Mouse (Mus musculus) testis, adult 2 months (tissue): ENCODE measurements at regions not wholly inside any gene's neighbourhood (a gene's known extent, or its start where the extent isn't known, plus 50 kb on each side); places are given as distances from the start of the nearest gene placed in this dataset.

Source experiments
- CTCF ChIP-seq: fragments of 200-500 bp; IDR thresholded peaks from 2 replicates; pipeline ENCODE4 v1.5.1; 2012; ENCODE audit warnings: low read depth, mild to moderate bottlenecking, inconsistent platforms, low read length, moderate library complexity; ENCODE audit not compliant: control insufficient read depth, insufficient read depth, insufficient replicate concordance
- POLR2A ChIP-seq: fragments of 200-500 bp; IDR thresholded peaks from 2 replicates; pipeline ENCODE4 v1.6.1; 2012; ENCODE audit warnings: low read depth, mild to moderate bottlenecking, inconsistent platforms, low read length, moderate library complexity; ENCODE audit not compliant: control insufficient read depth

DNA sequence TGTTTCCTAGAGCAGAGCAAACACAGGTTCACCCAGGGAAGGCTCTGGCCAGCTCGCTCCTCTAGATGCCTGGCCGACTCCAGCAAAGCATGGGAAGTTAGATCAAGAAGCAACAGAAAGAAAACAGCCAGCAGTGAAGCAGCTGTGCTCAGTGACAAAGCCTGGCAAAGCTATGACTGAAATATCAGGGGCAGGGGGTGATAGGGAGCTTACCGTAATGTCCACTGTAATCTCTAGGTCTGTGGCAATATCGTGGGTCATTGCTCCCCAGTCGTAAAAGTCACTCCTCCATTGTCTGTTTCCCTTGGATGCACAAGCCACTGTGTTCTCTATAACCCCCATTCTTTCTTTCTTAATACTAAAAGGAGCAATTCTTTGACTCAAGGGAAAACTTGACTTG, 124.4 kb downstream of the Efnb2 start:
- TF ChIP-seq POLR2A (no peak), CTCF (no peak)
